Mouse (Mus musculus) forebrain, postnatal 0 days (tissue): Measurements from ENCODE around the gene Pex14. TPM values are rescaled to one million over a fixed set of nuclear protein-coding genes. Genes with fewer than 3 reads are reported as not detected.

Experiments used
- ATAC-seq: fragments of 200-750 bp; cut with Nextera tagmentation; 2 replicates; pipeline ENCODE4 v1.8.0; 2017; ENCODE audit warnings: mild to moderate bottlenecking, moderate library complexity
- DNase-seq: peaks from one replicate; pipeline ENCODE4 v3.0.0-alpha.2; 2015
- H3K27ac ChIP-seq: fragments of 300-500 bp; sonication (generic); 2 replicates; pipeline ENCODE4 v1.5.1; 2014; ENCODE audit warnings: low read depth, mild to moderate bottlenecking, antibody characterized with exemption, low read length, moderate library complexity, mixed read lengths
- H3K27me3 ChIP-seq: fragments of 300-500 bp; sonication (generic); 2 replicates; pipeline ENCODE4 v1.6.1; 2014; ENCODE audit warnings: mild to moderate bottlenecking, low read length, mixed read lengths; ENCODE audit not compliant: insufficient read depth
- H3K36me3 ChIP-seq: fragments of 300-500 bp; sonication (generic); 2 replicates; pipeline ENCODE4 v1.6.1; 2014; ENCODE audit warnings: mild to moderate bottlenecking, moderate library complexity; ENCODE audit not compliant: insufficient read depth
- H3K4me1 ChIP-seq: fragments of 300-500 bp; sonication (generic); 2 replicates; pipeline ENCODE4 v1.6.1; 2014; ENCODE audit warnings: antibody characterized with exemption; ENCODE audit not compliant: insufficient read depth
- H3K4me2 ChIP-seq: fragments of 300-500 bp; sonication (generic); 2 replicates; pipeline ENCODE4 v1.6.1; 2014; ENCODE audit warnings: low read depth, mild to moderate bottlenecking, moderate library complexity
- H3K4me3 ChIP-seq: fragments of 300-500 bp; sonication (generic); 2 replicates; pipeline ENCODE4 v1.5.1; 2014; ENCODE audit warnings: low read depth, low read length, mixed read lengths
- H3K9ac ChIP-seq: fragments of 300-500 bp; sonication (generic); 2 replicates; pipeline ENCODE4 v1.6.1; 2014; ENCODE audit warnings: mild to moderate bottlenecking
- H3K9me3 ChIP-seq: fragments of 300-500 bp; sonication (generic); 2 replicates; pipeline ENCODE4 v1.6.1; 2016; ENCODE audit warnings: low read length
- CTCF ChIP-seq: sonication (generic); IDR thresholded peaks from 2 replicates; pipeline ENCODE4 v1.5.1; 2016; ENCODE audit warnings: antibody characterized with exemption, control low read depth, low read depth
- whole genome bisulfite sequencing: fragments of 180-500 bp; shearing (Covaris S2); extraction: QIAGEN DNeasy Blood & Tissue Kit; methylation state at CpG from one replicate; pipeline ENCODE4 v1.1.7; 2014; 5-methylcytosine and 5-hydroxymethylcytosine counted together
- polyA plus RNA-seq: library from polyadenylated mRNA; unstranded; fragments of >200 nt; fragmentation: Nextera tagmentation; extraction: Ambion mirVana; gene quantifications from 2 replicates; pipeline ENCODE4 v1.2.1, GENCODE M21; 2015
- total RNA-seq: library from RNA; depleted of rRNA; stranded (reverse); fragments of >200 nt; gene quantifications from 2 replicates; pipeline ENCODE4 v1.2.3, GENCODE M21; 2014

Pex14 gene
- total and polyA plus RNA-seq, 2 experiments from 2014 or later = 66.5 to 66.6 TPM

DNA sequence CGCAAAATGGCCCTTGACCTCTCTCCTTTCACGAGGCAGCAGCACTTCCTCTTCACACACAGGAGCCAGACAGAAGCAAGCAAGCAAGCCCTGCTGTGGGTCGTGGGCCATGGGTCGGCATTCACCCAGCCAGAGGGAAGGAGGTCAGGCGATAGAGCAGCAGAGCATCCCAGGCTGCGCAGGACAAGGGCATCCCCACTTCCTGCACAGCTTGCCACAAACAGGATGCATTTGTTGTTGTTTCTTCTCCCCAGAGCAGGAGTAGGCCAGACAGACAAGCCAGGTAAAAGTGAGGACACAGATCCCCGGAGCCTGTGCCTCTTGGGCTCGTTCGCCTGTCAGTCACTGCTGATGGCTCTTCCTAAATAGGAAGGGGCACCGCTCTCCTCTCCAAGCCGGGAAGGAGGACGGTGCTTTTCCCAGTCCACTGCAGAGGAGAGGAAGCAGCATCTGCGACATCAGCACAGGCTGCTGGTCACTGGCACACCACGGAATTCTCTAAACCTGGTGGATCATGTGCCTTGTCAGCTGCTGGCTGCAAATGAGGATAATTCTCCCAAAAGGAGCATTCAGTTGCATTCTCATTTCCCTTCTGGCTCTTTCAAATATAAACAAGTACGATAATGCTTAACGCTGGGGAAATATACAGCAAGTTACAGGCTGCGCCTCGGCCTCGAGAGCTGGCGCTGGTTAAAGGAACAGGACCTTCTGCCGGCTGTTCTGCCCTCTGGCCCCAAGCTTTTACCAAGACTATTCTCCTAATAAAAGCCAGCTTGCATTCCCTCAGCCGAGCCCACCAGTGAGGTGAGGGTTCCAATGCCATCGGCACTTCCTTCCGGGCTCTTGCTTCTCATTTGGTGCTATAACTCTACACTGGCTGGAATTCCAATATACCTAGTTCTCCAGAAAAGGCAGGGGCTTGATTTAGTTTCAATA is 113.9 kb downstream of the Pex14 start:
- Histone ChIP-seq H3K27ac (no peak overlapping the region), H3K27me3 (no peaks in the 10 kb centered on the region), H3K9me3 (no peaks in the 10 kb centered on the region), H3K4me2 (no peak overlapping the region), H3K36me3 (no peaks in the 10 kb centered on the region), H3K4me3 (no peak overlapping the region), H3K4me1 (0 out of 2 replicates have a peak, but pooled peaks cover 4% of the 10 kb centered on the region), H3K9ac (no peak overlapping the region)
- ATAC-seq (peak; percentile 45; the same call in 1 of the 2 replicates), DNase-seq (no peak)
- no peak for TF ChIP-seq CTCF
- WGBS = 61% methylated on average over 24 of the region's 24 CpGs

DNA sequence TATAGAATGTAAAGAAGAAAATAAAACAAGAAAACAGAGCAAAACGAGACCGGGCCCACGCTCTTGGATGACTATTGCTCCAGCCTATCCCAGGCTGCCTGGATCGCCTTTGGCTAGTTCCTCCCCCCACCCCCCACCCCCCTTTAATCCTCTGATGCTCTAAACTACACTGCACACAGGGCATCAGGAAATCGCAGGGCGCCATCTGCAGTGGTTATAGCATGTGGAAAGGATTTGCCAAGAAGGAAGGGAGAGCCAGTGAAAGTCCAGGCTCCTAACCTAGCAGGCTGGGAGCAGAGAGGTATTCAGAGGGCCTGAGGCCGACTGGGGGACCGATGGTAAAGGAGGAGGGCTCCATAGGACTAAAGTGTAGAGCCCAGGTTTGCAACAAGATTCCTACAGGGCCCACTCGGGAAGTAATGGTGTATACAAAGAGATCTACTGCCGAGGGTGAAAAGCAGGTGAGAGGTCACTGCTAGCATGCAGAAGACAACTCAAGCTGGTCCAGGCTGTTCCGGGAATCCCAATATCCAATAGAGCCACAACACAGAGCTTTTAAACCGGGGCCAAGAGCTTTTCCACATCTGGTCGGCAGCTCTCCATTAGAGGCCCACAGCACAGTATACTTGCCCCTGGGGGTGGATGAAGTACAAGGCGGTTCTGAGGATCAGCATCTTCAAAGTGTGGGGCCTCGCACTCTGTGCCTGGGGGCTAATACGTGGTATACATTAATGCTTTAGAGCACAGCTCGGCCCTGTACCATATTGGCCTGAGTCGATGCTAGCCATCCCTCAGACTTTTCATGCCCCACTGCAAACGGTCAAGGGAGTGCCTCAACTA is 114.8 kb downstream of the Pex14 start:
- ATAC-seq (peak; percentile 74), DNase-seq (no peak)
- Histone ChIP-seq H3K4me2 (no peak overlapping the region), H3K27me3 (no peaks in the 10 kb centered on the region), H3K36me3 (no peaks in the 10 kb centered on the region), H3K9ac (no peak overlapping the region), H3K4me3 (no peak overlapping the region), H3K27ac (no peak overlapping the region), H3K4me1 (0 out of 2 replicates have a peak, but pooled peaks cover 4% of the 10 kb centered on the region), H3K9me3 (no peaks in the 10 kb centered on the region)
- WGBS = 55% methylated on average over 19 of the region's 19 CpGs
- TF ChIP-seq CTCF = peak; percentile 18; the same call in 1 of the 2 replicates

DNA sequence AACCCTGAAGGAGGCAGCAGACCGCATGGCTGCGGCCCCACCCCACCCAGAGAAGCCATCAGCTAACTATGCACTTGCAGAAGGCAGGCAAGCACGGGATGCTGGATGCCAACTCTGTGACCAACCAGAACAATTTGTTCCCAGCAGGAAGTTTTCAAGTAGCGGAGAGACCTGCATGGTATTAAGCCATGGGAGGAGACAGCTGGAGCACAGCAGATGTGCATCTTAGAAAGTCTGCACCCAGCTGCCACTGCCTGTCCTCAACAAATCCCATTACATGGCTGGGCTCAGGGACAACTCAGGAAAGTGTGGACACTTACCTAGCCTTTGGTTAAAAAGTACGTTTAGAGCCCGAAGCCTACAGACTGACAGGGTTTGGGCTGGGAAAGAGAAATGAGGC is 117.4 kb downstream of the Pex14 start:
- no peak for ATAC-seq
- Histone ChIP-seq H3K4me3 (no peak overlapping the region), H3K9me3 (no peaks in the 10 kb centered on the region), H3K36me3 (no peaks in the 10 kb centered on the region), H3K4me1 (0 out of 2 replicates have a peak, but pooled peaks cover 2% of the 10 kb centered on the region), H3K9ac (no peak overlapping the region), H3K27me3 (no peaks in the 10 kb centered on the region), H3K4me2 (no peak overlapping the region), H3K27ac (no peak overlapping the region)
- TF ChIP-seq CTCF = no peak
- DNase-seq = no peak
- 72% methylated on average over 6 of the region's 6 CpGs for WGBS

DNA sequence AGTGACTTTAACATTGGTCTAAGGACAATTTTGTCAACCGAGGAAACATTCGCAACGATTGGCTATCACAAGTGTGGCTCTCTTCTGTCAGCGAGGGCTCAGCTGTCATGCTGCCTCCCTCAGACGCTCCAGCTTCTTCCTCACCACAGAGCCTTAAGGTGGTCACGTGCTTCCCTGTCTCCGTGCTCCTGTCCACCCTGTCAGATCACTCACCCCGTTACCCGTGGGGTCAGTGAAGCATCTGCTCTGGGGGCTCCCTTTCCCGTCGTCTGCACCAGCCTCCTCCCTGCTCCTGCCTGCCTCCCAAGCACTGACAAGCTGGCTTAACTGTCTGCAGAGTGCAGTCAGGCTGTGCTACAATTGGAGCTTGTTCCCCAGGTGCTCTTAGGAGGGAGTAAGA is 119.8 kb downstream of the Pex14 start:
- Histone ChIP-seq H3K27ac (no peak overlapping the region), H3K36me3 (no peaks in the 10 kb centered on the region), H3K4me2 (no peak overlapping the region), H3K4me3 (no peak overlapping the region), H3K9me3 (no peaks in the 10 kb centered on the region), H3K27me3 (no peaks in the 10 kb centered on the region), H3K4me1 (no peaks in the 10 kb centered on the region), H3K9ac (no peak overlapping the region)
- WGBS = 79% methylated on average over 11 of the region's 11 CpGs
- no peak for DNase-seq
- ATAC-seq = no peak
- no peak for TF ChIP-seq CTCF

DNA sequence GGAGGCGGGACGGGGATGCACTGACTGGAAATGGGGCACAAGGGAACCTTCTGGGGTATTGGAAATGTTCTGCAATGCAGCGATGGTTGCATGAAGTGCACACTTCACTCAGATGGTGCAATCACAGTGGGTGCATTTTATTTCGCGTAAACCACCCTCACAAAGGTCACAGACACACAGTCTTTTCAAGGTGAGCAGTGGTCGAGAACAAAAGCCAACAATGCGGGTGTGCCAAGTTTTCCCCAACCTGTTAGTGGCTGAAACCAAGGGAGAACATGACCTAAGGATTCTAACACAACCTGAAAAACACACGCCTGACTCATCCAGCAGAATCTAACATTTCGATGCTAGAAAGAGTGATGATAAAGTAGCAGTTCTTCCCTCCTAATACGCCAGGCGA is 120.8 kb downstream of the Pex14 start:
- no peak for ATAC-seq
- TF ChIP-seq CTCF = no peak
- Histone ChIP-seq H3K36me3 (no peaks in the 10 kb centered on the region), H3K27me3 (no peaks in the 10 kb centered on the region), H3K4me2 (no peak overlapping the region), H3K4me1 (no peaks in the 10 kb centered on the region), H3K9ac (no peak overlapping the region), H3K4me3 (no peak overlapping the region), H3K9me3 (no peaks in the 10 kb centered on the region), H3K27ac (no peak overlapping the region)
- WGBS = 81% methylated on average over 11 of the region's 11 CpGs
- no peak for DNase-seq

DNA sequence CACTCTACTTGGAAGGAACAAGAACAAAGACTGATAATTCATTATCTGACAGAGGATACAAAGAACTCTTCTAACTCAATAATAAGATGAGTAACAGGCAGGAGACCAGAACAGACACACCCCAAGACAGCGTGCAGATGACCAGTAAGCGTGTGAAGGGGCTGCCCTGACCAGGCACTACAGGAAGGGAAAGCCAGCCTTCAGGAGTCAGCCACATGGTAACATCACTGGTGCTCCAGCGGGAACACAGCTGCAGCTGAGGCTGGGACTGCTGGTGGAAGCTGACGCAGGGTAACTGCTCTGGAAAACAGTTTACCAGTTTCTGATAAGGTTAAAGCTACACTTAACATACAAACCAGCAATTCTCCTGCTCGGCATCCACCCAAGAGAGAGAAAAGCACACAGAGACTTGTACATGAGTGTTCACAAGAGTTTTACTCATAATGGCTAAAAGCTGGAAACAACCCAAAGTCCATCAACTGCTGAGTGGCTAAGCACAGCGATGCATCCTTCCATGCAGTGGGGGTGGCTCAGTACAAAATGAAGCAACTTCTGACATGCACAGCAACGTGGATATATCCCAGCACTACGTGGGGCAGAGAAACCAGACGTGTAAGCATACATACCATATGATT is 121.3 kb downstream of the Pex14 start:
- WGBS = 62% methylated on average over 9 of the region's 9 CpGs
- ATAC-seq = no peak

More for the DNA sequence above, 121.3 kb downstream of the Pex14 start:
- no peak overlapping the region for H3K9ac ChIP-seq
- H3K27me3 ChIP-seq = no peaks in the 10 kb centered on the region
- no peak overlapping the region for H3K4me3 ChIP-seq
- TF ChIP-seq CTCF = no peak
- no peak overlapping the region for H3K27ac ChIP-seq
- H3K4me2 ChIP-seq = no peak overlapping the region
- H3K36me3 ChIP-seq = no peaks in the 10 kb centered on the region
- H3K9me3 ChIP-seq = no peaks in the 10 kb centered on the region
- no peaks in the 10 kb centered on the region for H3K4me1 ChIP-seq
- no peak for DNase-seq
